Mouse (Mus musculus): ENCODE results near the gene Tsc2. TPM values are rescaled to one million over a fixed set of nuclear protein-coding genes. Genes with fewer than 3 reads are reported as not detected.

Tsc2 gene
- total and polyA plus RNA-seq, 3 experiments = 9.1 to 69.8 (median 35.2) TPM

DNA sequence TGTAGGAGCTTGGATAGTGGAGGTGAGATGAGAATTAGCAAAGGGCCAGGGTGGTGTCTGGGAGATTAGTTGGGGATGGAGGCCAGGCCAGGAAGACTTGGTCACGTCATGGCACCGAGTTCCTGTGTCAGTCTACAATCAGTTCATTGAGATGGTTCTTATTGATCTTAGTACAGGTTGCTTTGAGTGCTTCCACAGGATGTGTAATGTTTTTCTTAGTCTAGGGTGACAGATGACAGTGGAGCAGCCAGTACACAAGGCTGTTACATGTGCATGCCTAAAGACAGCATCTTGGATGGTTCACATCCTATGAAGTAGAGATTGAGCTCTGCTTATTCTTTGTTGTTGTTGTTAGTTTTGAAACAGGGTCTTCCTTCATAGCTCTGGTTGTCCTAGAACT, 70.8 kb downstream of the Tsc2 start:
- peaks cover 6 to 37% of the 10 kb centered on the region in 2 experiments for H3K36me3 ChIP-seq (replicated peaks in 1 of 2; ENCODE audit: control insufficient read depth in 1 of 2, insufficient read depth in 1 of 2, low read length in 1 of 2)
- H3K9me3 ChIP-seq (replicated peaks; ENCODE audit: low read length) = no peaks in the 10 kb centered on the region
- no peaks in the 10 kb centered on the region for H3K27me3 ChIP-seq (replicated peaks)
- no peak overlapping the region for H3K4me2 ChIP-seq (ENCODE audit: insufficient read depth, low read depth, poor library complexity, severe bottlenecking)
- no peak overlapping the region for H3K27ac ChIP-seq (ENCODE audit: insufficient read depth, low read depth)
- dilution Hi-C loops (cut with MboI; ENCODE audit: extremely low pct_ligation_motif_present, extremely low pct_unique_long_range_greater_than_20kb, low sequenced_read_pairs) = no loop called here
- H3K4me1 ChIP-seq (ENCODE audit: control insufficient read depth in 1 of 2, insufficient read depth in 2 of 2) = peaks cover 0 to 16% of the 10 kb centered on the region in 2 experiments; a peak in 2 of 4 replicates
- H3K4me3 ChIP-seq (replicated peaks in 1 of 3; ENCODE audit: low read depth in 2 of 3, low read length in 2 of 3, poor library complexity in 1 of 3) = no peak overlapping the region
- no peak overlapping the region for H3K9ac ChIP-seq (ENCODE audit: insufficient read depth, low read depth)
- no peak for DNase-seq (ENCODE audit: extremely low read depth)
- TF ChIP-seq ZC3H11A (IDR thresholded peaks at IDR 0.05; ENCODE audit: low read depth, low read length) (no peak), MXI1 (IDR thresholded peaks at IDR 0.05; ENCODE audit: low read depth, low read length) (no peak), SIN3A (IDR thresholded peaks at IDR 0.05; ENCODE audit: low read length) (no peak), UBTF (IDR thresholded peaks at IDR 0.05; ENCODE audit: low read depth, low read length) (no peak), JUND (conservative IDR thresholded peaks at IDR 0.05; ENCODE audit: low read depth, low read length) (no peak), HCFC1 (IDR thresholded peaks at IDR 0.05; ENCODE audit: low read depth, low read length) (no peak), USF2 (conservative IDR thresholded peaks at IDR 0.05; ENCODE audit: low read depth, low read length) (no peak)
- no peaks in the 10 kb centered on the region; the same call in 1 of the 2 replicates for H3K79me2 ChIP-seq (replicated peaks; ENCODE audit: control insufficient read depth, extremely low read depth, insufficient read depth, poor library complexity, severe bottlenecking)
- in situ Hi-C loops (cut with MboI; ENCODE audit: low pct_ligation_motif_present, low pct_unique_long_range_greater_than_20kb, low sequenced_read_pairs) = no loop called here

DNA sequence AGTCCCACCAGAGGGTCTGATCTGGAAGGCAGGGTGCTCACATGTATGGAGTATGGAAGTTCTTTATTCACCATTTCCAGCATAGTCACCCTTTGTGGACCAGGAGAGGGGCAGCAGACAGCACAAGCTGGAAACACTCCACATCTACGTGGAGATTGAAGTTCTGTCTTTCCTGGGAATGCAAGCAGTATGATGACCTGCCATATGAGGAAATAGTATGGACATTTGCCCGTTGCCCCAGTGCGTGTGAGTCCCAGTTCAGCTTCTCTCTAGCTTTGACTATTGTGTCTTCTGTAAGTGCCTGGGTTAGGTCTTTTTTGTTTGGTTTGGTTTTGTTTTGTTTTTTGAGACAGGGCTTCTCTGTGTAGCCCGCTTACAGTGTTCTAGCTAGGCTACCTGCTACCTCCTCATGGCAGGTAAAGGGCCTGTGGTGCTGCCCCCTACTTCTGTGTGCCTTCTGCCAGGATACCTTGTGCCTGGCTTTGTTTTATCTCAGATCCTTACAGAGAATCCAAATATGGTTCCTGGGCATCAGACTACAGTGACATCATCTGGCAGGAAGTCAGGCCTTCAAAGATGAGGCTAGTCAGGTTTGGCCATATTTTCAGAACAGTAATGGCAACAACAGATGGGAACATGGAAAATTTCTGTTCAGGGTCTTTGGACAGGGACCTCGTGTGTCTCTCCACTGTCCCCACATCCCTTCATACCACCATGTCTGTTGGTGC, 72.0 kb downstream of the Tsc2 start:
- Histone ChIP-seq H3K9me3 (replicated peaks; ENCODE audit: low read length) (no peaks in the 10 kb centered on the region), H3K36me3 (replicated peaks in 1 of 2; ENCODE audit: control insufficient read depth in 1 of 2, insufficient read depth in 1 of 2, low read length in 1 of 2) (peaks cover 3 to 25% of the 10 kb centered on the region in 2 experiments), H3K27me3 (replicated peaks) (no peaks in the 10 kb centered on the region), H3K79me2 (replicated peaks; ENCODE audit: control insufficient read depth, extremely low read depth, insufficient read depth, poor library complexity, severe bottlenecking) (no peaks in the 10 kb centered on the region; the same call in 1 of the 2 replicates), H3K4me3 (replicated peaks in 1 of 3; ENCODE audit: low read depth in 2 of 3, low read length in 2 of 3, poor library complexity in 1 of 3) (no peak overlapping the region), H3K4me1 (ENCODE audit: control insufficient read depth in 1 of 2, insufficient read depth in 2 of 2) (peaks cover 0 to 20% of the 10 kb centered on the region in 2 experiments; a peak in 2 of 4 replicates), H3K27ac (ENCODE audit: insufficient read depth, low read depth) (no peak overlapping the region), H3K4me2 (ENCODE audit: insufficient read depth, low read depth, poor library complexity, severe bottlenecking) (no peak overlapping the region), H3K9ac (ENCODE audit: insufficient read depth, low read depth) (no peak overlapping the region)
- in situ Hi-C loops (cut with MboI; ENCODE audit: low pct_ligation_motif_present, low pct_unique_long_range_greater_than_20kb, low sequenced_read_pairs) (no loop called here), dilution Hi-C loops (cut with MboI; ENCODE audit: extremely low pct_ligation_motif_present, extremely low pct_unique_long_range_greater_than_20kb, low sequenced_read_pairs) (no loop called here)
- no peak for TF ChIP-seq MXI1 (IDR thresholded peaks at IDR 0.05; ENCODE audit: low read depth, low read length)
- no peak for TF ChIP-seq UBTF (IDR thresholded peaks at IDR 0.05; ENCODE audit: low read depth, low read length)
- no peak for TF ChIP-seq GABPA (IDR thresholded peaks at IDR 0.05; ENCODE audit: insufficient replicate concordance, low read depth, low read length)
- no peak for TF ChIP-seq PAX5 (IDR thresholded peaks at IDR 0.05; ENCODE audit: low read length)
- TF ChIP-seq KAT2A (IDR thresholded peaks at IDR 0.05; ENCODE audit: insufficient replicate concordance, low read length) = no peak
- TF ChIP-seq POLR2A (IDR thresholded peaks at IDR 0.05; ENCODE audit: low read depth, low read length) = no peak
- no peak for TF ChIP-seq RAD21 (IDR thresholded peaks at IDR 0.05; ENCODE audit: low read depth, low read length)
- no peak for TF ChIP-seq IRF4 (IDR thresholded peaks at IDR 0.05; ENCODE audit: low read depth, low read length)
- no peak for TF ChIP-seq NELFE (IDR thresholded peaks at IDR 0.05; ENCODE audit: low read depth, low read length)
- DNase-seq (ENCODE audit: extremely low read depth) = no peak
